Mouse (Mus musculus) midbrain, embryonic 14.5 days (tissue): ENCODE measurements around the gene Defb43. TPM values are rescaled to one million over a fixed set of nuclear protein-coding genes. Genes with fewer than 3 reads are reported as not detected.
A peak's percentile ranks its signal among the peaks of the same experiment; 100 is the strongest.

ENCODE experiments used
- ATAC-seq: fragments of 200-750 bp; cut with Nextera tagmentation; 2 replicates; pipeline ENCODE4 v1.8.0; 2017; ENCODE audit warnings: moderate number of reproducible peaks, moderate library complexity; ENCODE audit not compliant: low FRiP score, low TSS enrichment
- DNase-seq: peaks from one replicate; pipeline ENCODE4 v3.0.0-alpha.2; 2015
- H3K27ac ChIP-seq: fragments of 300-500 bp; sonication (generic); replicated peaks from 2 replicates; pipeline ENCODE4 v1.5.1; 2014; ENCODE audit warnings: mild to moderate bottlenecking, low read depth, low read length, moderate library complexity
- H3K27me3 ChIP-seq: fragments of 300-500 bp; sonication (generic); 2 replicates; pipeline ENCODE4 v1.6.1; 2014; ENCODE audit warnings: low read length, control low read depth, mixed read lengths; ENCODE audit not compliant: control insufficient read depth, insufficient read depth
- H3K36me3 ChIP-seq: fragments of 300-500 bp; sonication (generic); 2 replicates; pipeline ENCODE4 v1.6.1; 2014; ENCODE audit warnings: low read length, control low read depth; ENCODE audit not compliant: control insufficient read depth, insufficient read depth
- H3K4me1 ChIP-seq: fragments of 300-500 bp; sonication (generic); 2 replicates; pipeline ENCODE4 v1.6.1; 2014; ENCODE audit warnings: mild to moderate bottlenecking, antibody characterized with exemption, low read length, control low read depth; ENCODE audit not compliant: control insufficient read depth, insufficient read depth
- H3K4me2 ChIP-seq: fragments of 300-500 bp; sonication (generic); 2 replicates; pipeline ENCODE4 v1.6.1; 2014; ENCODE audit warnings: mild to moderate bottlenecking, low read length, moderate library complexity
- H3K4me3 ChIP-seq: fragments of 300-500 bp; sonication (generic); replicated peaks from 2 replicates; pipeline ENCODE4 v1.5.1; 2014; ENCODE audit warnings: low read depth, low read length
- H3K9ac ChIP-seq: fragments of 300-500 bp; sonication (generic); replicated peaks from 2 replicates; pipeline ENCODE4 v1.6.1; 2014; ENCODE audit warnings: mild to moderate bottlenecking, low read length, moderate library complexity
- H3K9me3 ChIP-seq: fragments of 300-500 bp; sonication (generic); 2 replicates; pipeline ENCODE4 v1.6.1; 2016; ENCODE audit warnings: low read length, control low read depth, mixed read lengths; ENCODE audit not compliant: control insufficient read depth
- WGBS: fragments of 180-500 bp; shearing (Covaris S2); extraction: QIAGEN DNeasy Blood & Tissue Kit; methylation state at CpG from one replicate; pipeline ENCODE4 v1.1.7; 2014; 5-methylcytosine and 5-hydroxymethylcytosine counted together
- polyA plus RNA-seq: library from polyadenylated mRNA; unstranded; fragments of >200 nt; fragmentation: Nextera tagmentation; extraction: Ambion mirVana; gene quantifications from 2 replicates; pipeline ENCODE4 v1.2.1, GENCODE M21; 2014

Defb43 gene
- polyA plus RNA-seq, result not detected in 2 replicates

GRCm38 (mm10) chr14:63011471-63011870 is at the start of gene Defb43:
Defb43 (plus strand) TSS chr14:63011771.
- H3K27me3 ChIP-seq, result no peaks in the 10 kb centered on the region
- ATAC-seq (no peak), DNase-seq (no peak)
- no peaks in the 10 kb centered on the region for H3K36me3 ChIP-seq
- H3K4me3 ChIP-seq, result no peak within 1 kb of the TSS
- no peak within 1 kb of the TSS for H3K27ac ChIP-seq
- no peak within 1 kb of the TSS for H3K9ac ChIP-seq
- no peaks in the 10 kb centered on the region for H3K4me1 ChIP-seq
- no peaks in the 10 kb centered on the region for H3K9me3 ChIP-seq
- WGBS, result 97% methylated on average over 5 of the region's 5 CpGs
- no peak within 1 kb of the TSS for H3K4me2 ChIP-seq

- 91% methylated on average over 4 of the region's 4 CpGs for WGBS
- Histone ChIP-seq H3K4me2 (no peak overlapping the region), H3K9ac (no peak overlapping the region), H3K27ac (no peak overlapping the region), H3K4me3 (no peak overlapping the region), H3K4me1 (no peaks in the 10 kb centered on the region; the same call in 1 of the 2 replicates), H3K27me3 (no peaks in the 10 kb centered on the region), H3K9me3 (no peaks in the 10 kb centered on the region), H3K36me3 (peaks cover 9% of the 10 kb centered on the region; the same call in 1 of the 2 replicates)
- DNase-seq, result no peak
- no peak for ATAC-seq
Observed at GRCm38 (mm10) chr14:62963632-62964031, 47.9 kb upstream of the Defb43 start.

- Histone ChIP-seq H3K4me3 (no peak overlapping the region), H3K27me3 (no peaks in the 10 kb centered on the region), H3K4me2 (no peak overlapping the region), H3K27ac (no peak overlapping the region), H3K9me3 (no peaks in the 10 kb centered on the region), H3K4me1 (no peaks in the 10 kb centered on the region; the same call in 1 of the 2 replicates), H3K36me3 (no peaks in the 10 kb centered on the region), H3K9ac (no peak overlapping the region)
- DNase-seq, result no peak
- 89% methylated on average over 5 of the region's 5 CpGs for WGBS
- no peak for ATAC-seq
Observed at GRCm38 (mm10) chr14:62965342-62965741, 46.2 kb upstream of the Defb43 start.

- H3K9me3 ChIP-seq, result no peaks in the 10 kb centered on the region
- no peaks in the 10 kb centered on the region; the same call in 1 of the 2 replicates for H3K4me1 ChIP-seq
- 21% methylated on average over 15 of the region's 15 CpGs for WGBS
- ATAC-seq (no peak), DNase-seq (peak; percentile 31)
- H3K4me2 ChIP-seq, result peak overlapping the region; percentile 46
- 0 out of 2 replicates have a peak overlapping the region, but pooled peaks have one; percentile 5 for H3K27ac ChIP-seq
- peak overlapping the region; percentile 21 for H3K4me3 ChIP-seq
- H3K36me3 ChIP-seq, result no peaks in the 10 kb centered on the region
- H3K27me3 ChIP-seq, result no peaks in the 10 kb centered on the region
- H3K9ac ChIP-seq, result no peak overlapping the region
Observed at GRCm38 (mm10) chr14:62965811-62966520, 45.6 kb upstream of the Defb43 start.

GRCm38 (mm10) chr14:62975046-62975445 is 36.5 kb upstream of the Defb43 start:
- 16% methylated on average over 5 of the region's 5 CpGs for WGBS

GRCm38 (mm10) chr14:62979815-62980214 is 31.8 kb upstream of the Defb43 start:
- WGBS, result 59% methylated on average over 1 of the region's 1 CpGs
- Histone ChIP-seq H3K4me3 (no peak overlapping the region), H3K9me3 (no peaks in the 10 kb centered on the region), H3K27me3 (no peaks in the 10 kb centered on the region), H3K9ac (no peak overlapping the region), H3K36me3 (no peaks in the 10 kb centered on the region), H3K4me1 (no peaks in the 10 kb centered on the region), H3K27ac (no peak overlapping the region), H3K4me2 (no peak overlapping the region)
- ATAC-seq, result no peak
- DNase-seq, result no peak

More at GRCm38 (mm10) chr14:62975046-62975445, 36.5 kb upstream of the Defb43 start:
- H3K9me3 ChIP-seq, result no peaks in the 10 kb centered on the region
- no peaks in the 10 kb centered on the region for H3K36me3 ChIP-seq
- no peak overlapping the region for H3K27ac ChIP-seq
- H3K4me3 ChIP-seq, result no peak overlapping the region
- ATAC-seq, result no peak
- H3K27me3 ChIP-seq, result no peaks in the 10 kb centered on the region
- peak; percentile 75 for DNase-seq
- no peak overlapping the region for H3K4me2 ChIP-seq
- H3K4me1 ChIP-seq, result no peaks in the 10 kb centered on the region
- no peak overlapping the region for H3K9ac ChIP-seq

- no peak within 1 kb of the TSS for H3K9ac ChIP-seq
- 78% methylated on average over 1 of the region's 1 CpGs for WGBS
- H3K27ac ChIP-seq, result no peak within 1 kb of the TSS
- H3K4me2 ChIP-seq, result no peak within 1 kb of the TSS
- ATAC-seq (no peak), DNase-seq (no peak)
- H3K4me1 ChIP-seq, result no peaks in the 10 kb centered on the region
- H3K36me3 ChIP-seq, result no peaks in the 10 kb centered on the region
- H3K9me3 ChIP-seq, result no peaks in the 10 kb centered on the region
- no peak within 1 kb of the TSS for H3K4me3 ChIP-seq
- H3K27me3 ChIP-seq, result no peaks in the 10 kb centered on the region
Observed at GRCm38 (mm10) chr14:62984410-62984809, 27.2 kb upstream of the Defb43 start, which contains the start of gene Defb48. Defb48 (minus strand) TSS chr14:62984510.

GRCm38 (mm10) chr14:62991271-62991670 is 20.3 kb upstream of the Defb43 start:
- no peak overlapping the region for H3K9ac ChIP-seq
- no peaks in the 10 kb centered on the region for H3K4me1 ChIP-seq
- H3K36me3 ChIP-seq, result no peaks in the 10 kb centered on the region
- no peaks in the 10 kb centered on the region for H3K9me3 ChIP-seq
- DNase-seq, result no peak
- no peak overlapping the region for H3K27ac ChIP-seq
- H3K4me2 ChIP-seq, result no peak overlapping the region
- WGBS, result 77% methylated on average over 3 of the region's 3 CpGs
- no peaks in the 10 kb centered on the region for H3K27me3 ChIP-seq
- ATAC-seq, result no peak
- no peak overlapping the region for H3K4me3 ChIP-seq
